Mouse (Mus musculus): ENCODE data around the gene 1700122O11Rik. TPM values are rescaled to one million over a fixed set of nuclear protein-coding genes. Genes with fewer than 3 reads are reported as not detected.

1700122O11Rik gene
- polyA plus RNA-seq, 1 experiment from 2014 or later = not detected

GRCm38 (mm10) chr17:48041351-48042287, 3.5 kb upstream of the 1700122O11Rik start:
- Histone ChIP-seq H3K4me3 (ENCODE audit: control insufficient read depth in 1 of 2, insufficient read depth in 1 of 2, low read depth in 1 of 2, low read length in 2 of 2) (peak overlapping the region; percentile 21; a peak in 3 of 4 replicates), H3K9ac (ENCODE audit: low read length) (peak overlapping the region; percentile 58), H3K4me1 (ENCODE audit: control insufficient read depth in 2 of 2, insufficient read depth in 2 of 2, low read length in 2 of 2) (peaks cover 13 to 17% of the 10 kb centered on the region in 2 experiments), H3K36me3 (ENCODE audit: control insufficient read depth, insufficient read depth, low read length) (no peaks in the 10 kb centered on the region), H3K27me3 (ENCODE audit: control insufficient read depth, insufficient read depth, low read length) (no peaks in the 10 kb centered on the region), H3K9me3 (ENCODE audit: control insufficient read depth, low read length) (no peaks in the 10 kb centered on the region), H3K27ac (replicated peaks in 1 of 2; ENCODE audit: control insufficient read depth in 1 of 2, insufficient read depth in 1 of 2, low read depth in 2 of 2, low read length in 2 of 2) (peak overlapping the region in 1 of 2 experiments; percentile 53; a peak in 2 of 4 replicates), H3K4me2 (ENCODE audit: low read length) (peak overlapping the region; percentile 54)
- ATAC-seq (ENCODE audit: insufficient number of reproducible peaks, insufficient read depth, low FRiP score, low read depth) = no peak
- 10% methylated on average over 29 of the region's 29 CpGs for WGBS

DNA sequence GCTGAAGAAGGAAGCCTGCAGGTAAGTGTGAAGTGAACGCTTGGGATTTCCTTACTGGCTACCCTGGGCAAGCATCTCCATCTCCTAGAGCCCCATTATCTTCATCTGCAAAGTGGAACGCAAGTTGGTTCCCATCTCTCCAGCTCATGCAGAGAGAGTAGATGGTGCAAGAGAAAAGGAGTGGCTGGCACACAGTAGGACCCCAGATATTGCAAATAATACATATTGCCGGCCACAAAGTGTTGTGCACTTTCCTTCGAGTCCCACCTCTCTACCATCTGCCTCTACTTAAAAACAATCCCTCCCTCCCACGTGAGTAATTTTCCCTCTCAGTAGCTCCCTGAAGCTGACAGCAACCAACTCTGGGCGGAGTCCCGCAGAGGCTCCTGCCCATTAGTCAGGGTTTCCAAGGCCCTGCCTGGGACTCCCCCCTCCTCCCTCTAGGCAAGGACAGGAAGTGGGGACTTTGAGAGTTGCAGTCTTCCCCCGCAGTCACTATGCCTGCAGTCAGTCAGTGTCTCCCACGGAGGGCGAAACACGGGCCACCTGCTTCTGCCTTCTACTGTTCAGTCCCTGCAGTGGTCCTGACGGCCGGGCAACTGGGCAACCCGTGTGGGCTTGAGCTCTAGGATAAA, 1.3 kb upstream of the 1700122O11Rik start:
- H3K27ac ChIP-seq (replicated peaks in 1 of 2; ENCODE audit: control insufficient read depth in 1 of 2, insufficient read depth in 1 of 2, low read depth in 2 of 2, low read length in 2 of 2) = no peak overlapping the region

DNA sequence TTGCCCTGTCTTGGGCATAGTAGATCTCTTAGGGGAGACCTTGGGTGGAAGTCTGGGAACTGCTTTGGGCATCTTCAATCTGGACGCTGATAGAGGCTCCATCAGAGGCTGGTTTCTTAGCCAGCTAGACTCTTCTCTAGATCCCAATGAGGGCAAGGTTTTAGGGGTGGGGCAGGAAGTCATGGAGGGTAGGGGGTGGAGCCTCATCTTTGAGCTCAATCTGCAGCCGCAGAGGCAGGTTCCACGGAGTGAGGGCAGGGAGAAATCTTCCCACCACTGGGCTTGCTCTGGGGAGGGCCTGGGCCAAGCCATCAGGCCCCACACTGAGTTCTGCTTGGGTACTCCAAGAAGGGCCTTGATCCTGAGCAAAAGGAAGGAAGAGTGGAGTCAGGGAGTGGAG, 1.2 kb downstream of the 1700122O11Rik start:
- ATAC-seq (ENCODE audit: insufficient number of reproducible peaks, insufficient read depth, low FRiP score, low read depth) = no peak
- H3K27me3 ChIP-seq (ENCODE audit: control insufficient read depth, insufficient read depth, low read length) = no peaks in the 10 kb centered on the region
- H3K9me3 ChIP-seq (ENCODE audit: control insufficient read depth, low read length) = no peaks in the 10 kb centered on the region
- 65% methylated on average over 3 of the region's 3 CpGs for WGBS
- H3K36me3 ChIP-seq (ENCODE audit: control insufficient read depth, insufficient read depth, low read length) = no peaks in the 10 kb centered on the region
- no peak overlapping the region for H3K4me3 ChIP-seq (ENCODE audit: control insufficient read depth in 1 of 2, insufficient read depth in 1 of 2, low read depth in 1 of 2, low read length in 2 of 2)
- H3K4me2 ChIP-seq (ENCODE audit: low read length) = no peak overlapping the region
- H3K27ac ChIP-seq (replicated peaks in 1 of 2; ENCODE audit: control insufficient read depth in 1 of 2, insufficient read depth in 1 of 2, low read depth in 2 of 2, low read length in 2 of 2) = no peak overlapping the region
- peaks cover 18 to 19% of the 10 kb centered on the region in 2 experiments for H3K4me1 ChIP-seq (ENCODE audit: control insufficient read depth in 2 of 2, insufficient read depth in 2 of 2, low read length in 2 of 2)
- no peak overlapping the region for H3K9ac ChIP-seq (ENCODE audit: low read length)

More for the DNA sequence above, 1.3 kb upstream of the 1700122O11Rik start:
- H3K9me3 ChIP-seq (ENCODE audit: control insufficient read depth, low read length) = no peaks in the 10 kb centered on the region
- peak overlapping the region; percentile 28; the same call in 1 of the 2 replicates for H3K9ac ChIP-seq (ENCODE audit: low read length)
- WGBS = 15% methylated on average over 14 of the region's 14 CpGs
- H3K4me2 ChIP-seq (ENCODE audit: low read length) = peak overlapping the region; percentile 52
- no peaks in the 10 kb centered on the region for H3K36me3 ChIP-seq (ENCODE audit: control insufficient read depth, insufficient read depth, low read length)
- peak; percentile 77 for ATAC-seq (ENCODE audit: insufficient number of reproducible peaks, insufficient read depth, low FRiP score, low read depth)
- no peaks in the 10 kb centered on the region for H3K27me3 ChIP-seq (ENCODE audit: control insufficient read depth, insufficient read depth, low read length)
- peak overlapping the region; percentile 1 to 27; a peak in 2 of 4 replicates for H3K4me3 ChIP-seq (ENCODE audit: control insufficient read depth in 1 of 2, insufficient read depth in 1 of 2, low read depth in 1 of 2, low read length in 2 of 2)
- peaks cover 13 to 17% of the 10 kb centered on the region in 2 experiments for H3K4me1 ChIP-seq (ENCODE audit: control insufficient read depth in 2 of 2, insufficient read depth in 2 of 2, low read length in 2 of 2)

DNA sequence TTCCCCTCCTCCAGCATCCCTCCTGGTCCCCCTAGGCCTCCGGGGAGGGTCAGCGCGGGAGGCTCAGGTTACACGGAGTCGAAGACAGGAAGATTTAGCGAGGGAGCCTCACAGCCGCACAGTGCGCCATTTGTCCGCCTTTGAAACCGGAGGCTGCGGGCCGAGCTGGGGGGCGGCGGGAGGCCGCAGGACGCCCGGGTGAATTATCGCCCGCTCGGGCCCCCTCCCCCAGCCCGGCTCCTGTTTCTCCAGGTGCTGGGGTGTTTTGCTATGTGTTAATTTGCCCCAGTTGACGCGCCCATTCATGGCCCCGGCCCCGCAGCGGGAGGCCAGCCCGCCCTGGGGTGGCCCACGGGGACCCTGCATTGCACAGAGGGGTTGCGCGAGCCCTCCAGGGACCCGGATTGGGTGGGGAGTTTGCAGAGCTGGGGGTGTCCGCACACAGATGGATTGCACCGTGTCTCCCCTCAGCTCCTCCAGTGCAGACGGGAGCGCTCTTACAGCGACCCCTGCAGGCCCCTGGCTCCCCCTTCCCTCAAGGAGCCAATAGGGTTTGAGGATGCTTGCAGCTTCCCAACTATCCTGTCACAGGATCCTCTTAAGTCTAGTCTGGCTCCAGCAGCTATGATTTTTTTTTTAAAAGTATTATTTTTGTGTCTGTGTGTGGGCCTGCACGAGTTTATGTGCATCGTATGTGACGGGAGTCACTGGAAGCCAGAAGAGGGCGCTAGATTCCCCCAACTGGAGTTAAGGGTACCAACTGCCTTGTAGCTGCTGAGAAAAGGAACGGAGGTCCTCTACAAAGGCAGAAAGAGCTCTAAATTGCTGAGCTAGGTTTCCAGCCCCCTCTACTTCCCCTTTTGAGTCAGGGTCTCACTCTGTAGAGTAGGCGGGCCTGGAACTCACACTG, 6.3 kb downstream of the 1700122O11Rik start:
- WGBS = 6% methylated on average over 42 of the region's 42 CpGs
- 0 out of 4 replicates have a peak overlapping the region, but pooled peaks of 1 of the 2 experiments have one; percentile 24 for H3K27ac ChIP-seq (replicated peaks in 1 of 2; ENCODE audit: control insufficient read depth in 1 of 2, insufficient read depth in 1 of 2, low read depth in 2 of 2, low read length in 2 of 2)

DNA sequence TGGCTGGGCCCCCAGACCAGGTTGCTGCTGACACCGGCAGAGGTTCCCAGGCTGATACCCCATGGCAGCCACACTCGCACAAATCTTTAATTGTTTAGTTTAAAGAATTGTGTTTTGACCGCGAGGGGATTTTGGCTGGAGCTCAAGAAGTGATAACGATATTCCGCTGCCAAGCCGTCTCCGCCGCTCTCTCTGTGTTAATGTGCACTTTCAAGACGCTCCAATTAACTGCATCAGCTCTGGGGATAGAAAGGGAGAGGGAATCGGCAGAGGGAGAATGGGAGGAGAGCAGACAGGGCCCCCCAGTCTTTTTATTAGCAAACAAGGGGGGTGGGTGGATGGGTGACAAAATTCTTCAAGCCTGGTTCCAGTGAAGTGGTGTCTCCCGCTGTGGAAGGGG, 8.9 kb downstream of the 1700122O11Rik start:
- H3K9ac ChIP-seq (ENCODE audit: low read length) = no peak overlapping the region
- no peak for ATAC-seq (ENCODE audit: insufficient number of reproducible peaks, insufficient read depth, low FRiP score, low read depth)
- peak overlapping the region; percentile 4 to 26; a peak in 1 of 4 replicates for H3K27ac ChIP-seq (replicated peaks in 1 of 2; ENCODE audit: control insufficient read depth in 1 of 2, insufficient read depth in 1 of 2, low read depth in 2 of 2, low read length in 2 of 2)
- H3K4me3 ChIP-seq (ENCODE audit: control insufficient read depth in 1 of 2, insufficient read depth in 1 of 2, low read depth in 1 of 2, low read length in 2 of 2) = no peak overlapping the region
- 11% methylated on average over 12 of the region's 12 CpGs for WGBS
- peak overlapping the region; percentile 16 for H3K4me2 ChIP-seq (ENCODE audit: low read length)
- H3K4me1 ChIP-seq (ENCODE audit: control insufficient read depth in 2 of 2, insufficient read depth in 2 of 2, low read length in 2 of 2) = peaks cover 46 to 47% of the 10 kb centered on the region in 2 experiments
- H3K9me3 ChIP-seq (ENCODE audit: control insufficient read depth, low read length) = no peaks in the 10 kb centered on the region
- H3K36me3 ChIP-seq (ENCODE audit: control insufficient read depth, insufficient read depth, low read length) = no peaks in the 10 kb centered on the region
- H3K27me3 ChIP-seq (ENCODE audit: control insufficient read depth, insufficient read depth, low read length) = no peaks in the 10 kb centered on the region

More for the DNA sequence above, 6.3 kb downstream of the 1700122O11Rik start:
- H3K36me3 ChIP-seq (ENCODE audit: control insufficient read depth, insufficient read depth, low read length) = no peaks in the 10 kb centered on the region
- no peaks in the 10 kb centered on the region for H3K27me3 ChIP-seq (ENCODE audit: control insufficient read depth, insufficient read depth, low read length)
- H3K4me3 ChIP-seq (ENCODE audit: control insufficient read depth in 1 of 2, insufficient read depth in 1 of 2, low read depth in 1 of 2, low read length in 2 of 2) = peak overlapping the region; percentile 37 to 45
- H3K9ac ChIP-seq (ENCODE audit: low read length) = peak overlapping the region; percentile 74
- no peaks in the 10 kb centered on the region for H3K9me3 ChIP-seq (ENCODE audit: control insufficient read depth, low read length)
- ATAC-seq (ENCODE audit: insufficient number of reproducible peaks, insufficient read depth, low FRiP score, low read depth) = no peak
- peaks cover 37 to 43% of the 10 kb centered on the region in 2 experiments for H3K4me1 ChIP-seq (ENCODE audit: control insufficient read depth in 2 of 2, insufficient read depth in 2 of 2, low read length in 2 of 2)
- peak overlapping the region; percentile 96 for H3K4me2 ChIP-seq (ENCODE audit: low read length)

DNA sequence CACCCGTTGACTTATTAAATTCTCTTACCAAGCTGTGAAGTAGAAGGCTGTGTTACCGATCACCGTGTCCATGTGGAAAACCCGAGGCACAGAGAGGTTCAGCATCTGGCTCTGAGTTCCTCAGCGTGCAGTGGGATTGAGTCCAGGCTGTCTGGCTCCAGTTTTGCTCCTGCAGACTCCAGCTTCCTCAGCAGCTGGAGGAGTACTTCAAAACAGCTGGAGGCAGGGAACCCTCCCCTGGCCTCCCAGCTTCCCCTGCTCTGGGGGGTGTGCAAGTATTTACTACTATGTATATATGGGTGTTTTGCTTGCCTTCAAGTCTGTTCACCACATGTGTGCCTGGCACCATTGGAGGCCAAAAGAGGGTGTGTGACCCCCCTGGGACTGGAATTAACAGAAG, 9.8 kb downstream of the 1700122O11Rik start:
- Histone ChIP-seq H3K4me3 (ENCODE audit: control insufficient read depth in 1 of 2, insufficient read depth in 1 of 2, low read depth in 1 of 2, low read length in 2 of 2) (no peak overlapping the region), H3K36me3 (ENCODE audit: control insufficient read depth, insufficient read depth, low read length) (no peaks in the 10 kb centered on the region), H3K27me3 (ENCODE audit: control insufficient read depth, insufficient read depth, low read length) (no peaks in the 10 kb centered on the region), H3K27ac (replicated peaks in 1 of 2; ENCODE audit: control insufficient read depth in 1 of 2, insufficient read depth in 1 of 2, low read depth in 2 of 2, low read length in 2 of 2) (peak overlapping the region in 1 of 2 experiments; percentile 71; a peak in 2 of 4 replicates), H3K4me1 (ENCODE audit: control insufficient read depth in 2 of 2, insufficient read depth in 2 of 2, low read length in 2 of 2) (peaks cover 50 to 56% of the 10 kb centered on the region in 2 experiments), H3K9me3 (ENCODE audit: control insufficient read depth, low read length) (no peaks in the 10 kb centered on the region), H3K9ac (ENCODE audit: low read length) (no peak overlapping the region), H3K4me2 (ENCODE audit: low read length) (no peak overlapping the region)
- no peak for ATAC-seq (ENCODE audit: insufficient number of reproducible peaks, insufficient read depth, low FRiP score, low read depth)
- 75% methylated on average over 5 of the region's 5 CpGs for WGBS

GRCm38 (mm10) chr17:48027677-48028076, 10.4 kb downstream of the 1700122O11Rik start:
- WGBS = 23% methylated on average over 6 of the region's 6 CpGs
- Histone ChIP-seq H3K27me3 (ENCODE audit: control insufficient read depth, insufficient read depth, low read length) (no peaks in the 10 kb centered on the region), H3K27ac (replicated peaks in 1 of 2; ENCODE audit: control insufficient read depth in 1 of 2, insufficient read depth in 1 of 2, low read depth in 2 of 2, low read length in 2 of 2) (peak overlapping the region; percentile 33 to 71), H3K9ac (ENCODE audit: low read length) (no peak overlapping the region; the same call in 1 of the 2 replicates), H3K4me3 (ENCODE audit: control insufficient read depth in 1 of 2, insufficient read depth in 1 of 2, low read depth in 1 of 2, low read length in 2 of 2) (no peak overlapping the region), H3K36me3 (ENCODE audit: control insufficient read depth, insufficient read depth, low read length) (no peaks in the 10 kb centered on the region), H3K4me1 (ENCODE audit: control insufficient read depth in 2 of 2, insufficient read depth in 2 of 2, low read length in 2 of 2) (peaks cover 53 to 60% of the 10 kb centered on the region in 2 experiments), H3K4me2 (ENCODE audit: low read length) (no peak overlapping the region), H3K9me3 (ENCODE audit: control insufficient read depth, low read length) (no peaks in the 10 kb centered on the region)
- no peak for ATAC-seq (ENCODE audit: insufficient number of reproducible peaks, insufficient read depth, low FRiP score, low read depth)

All from heart, embryonic 14.5 days (tissue).